Mouse (Mus musculus) embryonic facial prominence, embryonic 12.5 days (tissue): Measurements from ENCODE around the gene Rxra. TPM values are rescaled to one million over a fixed set of nuclear protein-coding genes. Genes with fewer than 3 reads are reported as not detected.
A peak's percentile ranks its signal among the peaks of the same experiment; 100 is the strongest.

Source experiments
- ATAC-seq: fragments of 200-750 bp; cut with Nextera tagmentation; 2 replicates; pipeline ENCODE4 v1.8.0; 2017; ENCODE audit not compliant: insufficient number of reproducible peaks, insufficient read depth, low FRiP score, low TSS enrichment
- H3K27ac ChIP-seq: fragments of 300-500 bp; sonication (generic); 2 replicates; pipeline ENCODE4 v1.5.1; 2016; ENCODE audit warnings: mild to moderate bottlenecking
- H3K27me3 ChIP-seq: fragments of 300-500 bp; sonication (generic); 2 replicates; pipeline ENCODE4 v1.6.1; 2016; ENCODE audit warnings: mild to moderate bottlenecking, moderate library complexity
- H3K36me3 ChIP-seq: fragments of 300-500 bp; sonication (generic); 2 replicates; pipeline ENCODE4 v1.6.1; 2016; ENCODE audit warnings: mild to moderate bottlenecking
- H3K4me1 ChIP-seq: fragments of 300-500 bp; sonication (generic); 2 replicates; pipeline ENCODE4 v1.6.1; 2016
- H3K4me2 ChIP-seq: fragments of 300-500 bp; sonication (generic); replicated peaks from 2 replicates; pipeline ENCODE4 v1.6.1; 2016; ENCODE audit warnings: mild to moderate bottlenecking, moderate library complexity
- H3K4me3 ChIP-seq: fragments of 300-500 bp; sonication (generic); 2 replicates; pipeline ENCODE4 v1.5.1; 2016; ENCODE audit warnings: mild to moderate bottlenecking
- H3K9ac ChIP-seq: fragments of 300-500 bp; sonication (generic); 2 replicates; pipeline ENCODE4 v1.6.1; 2016; ENCODE audit warnings: mild to moderate bottlenecking, moderate library complexity
- H3K9me3 ChIP-seq: fragments of 300-500 bp; sonication (generic); 2 replicates; pipeline ENCODE4 v1.6.1; 2016; ENCODE audit warnings: mild to moderate bottlenecking, moderate library complexity
- WGBS: fragments of 180-500 bp; shearing (Covaris S2); methylation state at CpG from one replicate; pipeline ENCODE4 v1.1.7; 2016; 5-methylcytosine and 5-hydroxymethylcytosine counted together
- polyA plus RNA-seq: library from polyadenylated mRNA; unstranded; fragments of >200 nt; fragmentation: Nextera tagmentation; extraction: Ambion mirVana; gene quantifications from 2 replicates; pipeline ENCODE4 v1.2.1, GENCODE M21; 2016

Gene Rxra
- polyA plus RNA-seq, 1 experiment from 2014 or later = 15.9 TPM

- Histone ChIP-seq H3K36me3 (peaks cover 49% of the 10 kb centered on the region), H3K9me3 (no peaks in the 10 kb centered on the region), H3K9ac (no peak overlapping the region), H3K27me3 (no peaks in the 10 kb centered on the region), H3K4me3 (no peak overlapping the region), H3K27ac (peak overlapping the region; percentile 70), H3K4me2 (no peak overlapping the region), H3K4me1 (peaks cover 25% of the 10 kb centered on the region)
- no peak for ATAC-seq
- WGBS = 25% methylated on average over 18 of the region's 18 CpGs
These were observed 69.7 kb downstream of the Rxra start for GRCm38 (mm10) chr2:27745673-27746620.

GRCm38 (mm10) chr2:27746854-27747253 lies 70.6 kb downstream of the Rxra start:
- Histone ChIP-seq H3K9me3 (no peaks in the 10 kb centered on the region), H3K9ac (no peak overlapping the region), H3K4me2 (no peak overlapping the region), H3K27ac (no peak overlapping the region), H3K27me3 (no peaks in the 10 kb centered on the region), H3K4me3 (no peak overlapping the region), H3K36me3 (peaks cover 49% of the 10 kb centered on the region), H3K4me1 (peaks cover 23% of the 10 kb centered on the region)
- WGBS = 55% methylated on average over 2 of the region's 2 CpGs
- ATAC-seq = no peak

GRCm38 (mm10) chr2:27748984-27749383 lies 72.7 kb downstream of the Rxra start:
- H3K9me3 ChIP-seq = no peaks in the 10 kb centered on the region

GRCm38 (mm10) chr2:27750399-27751134 lies 74.3 kb downstream of the Rxra start:
- H3K27me3 ChIP-seq = no peaks in the 10 kb centered on the region
- H3K9ac ChIP-seq = 0 out of 2 replicates have a peak overlapping the region, but pooled peaks have one; percentile 2
- H3K4me2 ChIP-seq = no peak overlapping the region
- H3K4me1 ChIP-seq = peaks cover 18% of the 10 kb centered on the region
- no peak overlapping the region for H3K4me3 ChIP-seq
- no peak for ATAC-seq
- no peak overlapping the region for H3K27ac ChIP-seq
- H3K9me3 ChIP-seq = no peaks in the 10 kb centered on the region
- WGBS = 73% methylated on average over 12 of the region's 12 CpGs
- peaks cover 61% of the 10 kb centered on the region for H3K36me3 ChIP-seq

More at GRCm38 (mm10) chr2:27748984-27749383, 72.7 kb downstream of the Rxra start:
- Histone ChIP-seq H3K9ac (no peak overlapping the region), H3K36me3 (peaks cover 54% of the 10 kb centered on the region), H3K4me3 (no peak overlapping the region), H3K4me1 (peaks cover 23% of the 10 kb centered on the region), H3K27ac (no peak overlapping the region), H3K27me3 (no peaks in the 10 kb centered on the region), H3K4me2 (no peak overlapping the region)
- ATAC-seq = no peak
- WGBS = 85% methylated on average over 11 of the region's 11 CpGs

- no peaks in the 10 kb centered on the region for H3K27me3 ChIP-seq
- H3K9ac ChIP-seq = 0 out of 2 replicates have a peak overlapping the region, but pooled peaks have one; percentile 2
- H3K27ac ChIP-seq = no peak overlapping the region
- no peak overlapping the region for H3K4me2 ChIP-seq
- 72% methylated on average over 7 of the region's 7 CpGs for WGBS
- peaks cover 13% of the 10 kb centered on the region for H3K4me1 ChIP-seq
- H3K4me3 ChIP-seq = no peak overlapping the region
- no peaks in the 10 kb centered on the region for H3K9me3 ChIP-seq
- peaks cover 67% of the 10 kb centered on the region for H3K36me3 ChIP-seq
- no peak for ATAC-seq
These were observed 74.9 kb downstream of the Rxra start for GRCm38 (mm10) chr2:27751135-27751519.

- 94% methylated on average over 4 of the region's 4 CpGs for WGBS
- Histone ChIP-seq H3K9me3 (no peaks in the 10 kb centered on the region), H3K4me1 (peaks cover 10% of the 10 kb centered on the region; the same call in 1 of the 2 replicates), H3K27me3 (no peaks in the 10 kb centered on the region), H3K4me3 (no peak overlapping the region), H3K27ac (no peak overlapping the region), H3K9ac (no peak overlapping the region), H3K4me2 (no peak overlapping the region), H3K36me3 (peaks cover 74% of the 10 kb centered on the region)
- ATAC-seq = no peak
These were observed 75.6 kb downstream of the Rxra start for GRCm38 (mm10) chr2:27751803-27752202.

GRCm38 (mm10) chr2:27754094-27754493 lies 77.9 kb downstream of the Rxra start:
- peaks cover 63% of the 10 kb centered on the region for H3K36me3 ChIP-seq
- peaks cover 29% of the 10 kb centered on the region for H3K4me1 ChIP-seq
- no peak for ATAC-seq
- no peak overlapping the region for H3K4me2 ChIP-seq
- no peaks in the 10 kb centered on the region for H3K9me3 ChIP-seq
- WGBS = 96% methylated on average over 9 of the region's 9 CpGs
- no peak overlapping the region for H3K27ac ChIP-seq
- no peaks in the 10 kb centered on the region for H3K27me3 ChIP-seq
- H3K9ac ChIP-seq = no peak overlapping the region
- H3K4me3 ChIP-seq = no peak overlapping the region

- H3K4me1 ChIP-seq = peaks cover 38% of the 10 kb centered on the region
- H3K4me2 ChIP-seq = no peak overlapping the region
- ATAC-seq = no peak
- H3K27me3 ChIP-seq = no peaks in the 10 kb centered on the region
- no peak overlapping the region for H3K27ac ChIP-seq
- no peak overlapping the region for H3K9ac ChIP-seq
- no peaks in the 10 kb centered on the region for H3K9me3 ChIP-seq
- no peak overlapping the region for H3K4me3 ChIP-seq
- 93% methylated on average over 13 of the region's 13 CpGs for WGBS
- peaks cover 70% of the 10 kb centered on the region for H3K36me3 ChIP-seq
These were observed 79.9 kb downstream of the Rxra start for GRCm38 (mm10) chr2:27755986-27756641.

GRCm38 (mm10) chr2:27758414-27759301 lies 82.4 kb downstream of the Rxra start:
- H3K36me3 ChIP-seq = peaks cover 56% of the 10 kb centered on the region
- no peaks in the 10 kb centered on the region for H3K27me3 ChIP-seq
- H3K9me3 ChIP-seq = no peaks in the 10 kb centered on the region
- H3K4me2 ChIP-seq = 0 out of 2 replicates have a peak overlapping the region, but pooled peaks have one; percentile 16
- peak; percentile 58 for ATAC-seq
- H3K4me3 ChIP-seq = no peak overlapping the region
- WGBS = 30% methylated on average over 20 of the region's 20 CpGs
- peak overlapping the region; percentile 96 for H3K27ac ChIP-seq
- peak overlapping the region; percentile 32 for H3K9ac ChIP-seq
- peaks cover 55% of the 10 kb centered on the region for H3K4me1 ChIP-seq

- peak overlapping the region; percentile 32 for H3K9ac ChIP-seq
- no peaks in the 10 kb centered on the region for H3K27me3 ChIP-seq
- WGBS = 89% methylated on average over 14 of the region's 14 CpGs
- ATAC-seq = no peak
- peaks cover 49% of the 10 kb centered on the region for H3K36me3 ChIP-seq
- H3K9me3 ChIP-seq = no peaks in the 10 kb centered on the region
- peak overlapping the region; percentile 96 for H3K27ac ChIP-seq
- no peak overlapping the region for H3K4me3 ChIP-seq
- H3K4me1 ChIP-seq = peaks cover 62% of the 10 kb centered on the region
- H3K4me2 ChIP-seq = no peak overlapping the region
These were observed 83.2 kb downstream of the Rxra start for GRCm38 (mm10) chr2:27759431-27759830.
